Mouse (Mus musculus) forebrain, embryonic 10.5 days (tissue): ENCODE data around the gene Gm20815. TPM values are rescaled to one million over a fixed set of nuclear protein-coding genes. Genes with fewer than 3 reads are reported as not detected.
"Not testable (repeated sequence)": the region's sequence is repeated elsewhere in the genome, so short reads cannot be mapped to it uniquely, and the experiment has no call there.

Experiments
- DNase-seq: peaks from one replicate; pipeline ENCODE4 v3.0.0-alpha.2; 2017; ENCODE audit warnings: low spot score; ENCODE audit errors: extremely low spot score
- H3K27ac ChIP-seq: fragments of 300-500 bp; sonication (generic); 2 replicates; pipeline ENCODE4 v1.5.1; 2016; ENCODE audit warnings: mild to moderate bottlenecking
- H3K27me3 ChIP-seq: fragments of 300-500 bp; sonication (generic); 2 replicates; pipeline ENCODE4 v1.6.1; 2016; ENCODE audit warnings: mild to moderate bottlenecking; ENCODE audit not compliant: poor library complexity, severe bottlenecking
- H3K36me3 ChIP-seq: fragments of 300-500 bp; sonication (generic); replicated peaks from 2 replicates; pipeline ENCODE4 v1.6.1; 2016; ENCODE audit warnings: mild to moderate bottlenecking, moderate library complexity
- H3K4me1 ChIP-seq: fragments of 300-500 bp; sonication (generic); 2 replicates; pipeline ENCODE4 v1.6.1; 2016
- H3K4me3 ChIP-seq: fragments of 300-500 bp; sonication (generic); 2 replicates; pipeline ENCODE4 v1.5.1; 2016; ENCODE audit warnings: mild to moderate bottlenecking, moderate library complexity
- H3K9me3 ChIP-seq: fragments of 300-500 bp; sonication (generic); 2 replicates; pipeline ENCODE4 v1.6.1; 2016; ENCODE audit warnings: mild to moderate bottlenecking, moderate library complexity
- WGBS: fragments of 180-500 bp; shearing (Covaris S2); methylation state at CpG from one replicate; pipeline ENCODE4 v1.1.7; 2016; 5-methylcytosine and 5-hydroxymethylcytosine counted together
- polyA plus RNA-seq: library from polyadenylated mRNA; unstranded; fragments of >200 nt; fragmentation: Nextera tagmentation; extraction: Ambion mirVana; gene quantifications from 2 replicates; pipeline ENCODE4 v1.2.1, GENCODE M21; 2016

Gene Gm20815
- polyA plus RNA-seq = not detected in 2 replicates

GRCm38 (mm10) chrY:8835069-8835468 is at the start of gene Gm20815:
Gene Gm20815, minus strand, starts transcription at chrY:8835169.
- not testable (repeated sequence) for DNase-seq, H3K27ac ChIP-seq, H3K9me3 ChIP-seq, H3K27me3 ChIP-seq, H3K36me3 ChIP-seq, H3K4me1 ChIP-seq, H3K4me3 ChIP-seq
- no CpG with 5 or more reads among the region's 4 CpGs for WGBS
